Comparison of ENCODE assay signal across 8 mouse cellular contexts in the genomic region with DNA sequence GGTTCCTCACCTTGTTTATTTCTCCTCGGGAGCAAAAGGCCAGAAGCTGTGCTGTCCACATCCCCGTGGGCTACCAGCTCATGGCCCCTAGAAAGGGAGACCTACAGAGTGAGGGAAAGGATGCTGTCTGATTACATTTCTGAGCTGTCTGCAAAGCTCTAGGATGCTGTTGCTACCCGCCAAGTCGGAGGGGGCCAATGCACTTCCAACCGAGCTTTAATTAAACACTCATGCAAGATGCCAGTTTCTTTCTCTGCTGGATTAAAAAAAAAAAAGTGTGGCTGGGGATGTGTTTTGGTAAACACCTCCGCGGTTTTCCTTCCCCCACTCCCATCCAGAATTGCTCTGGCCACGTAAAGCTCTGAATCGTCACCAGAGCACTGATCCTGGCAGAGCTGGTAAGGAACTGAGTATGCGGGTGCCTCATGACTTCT. TPM values are rescaled to one million over a fixed set of nuclear protein-coding genes. Genes with fewer than 3 reads are reported as not detected.
DNase-seq lines count a peak whose midpoint lies in the region; ATAC-seq and TF ChIP-seq lines count a peak whose summit lies in the region.

No protein-coding gene starts in this region.

- peak overlapping the region; percentile 53 for H3K4me3 ChIP-seq in heart, postnatal 0 days (ENCODE audit: low read depth, low read length)
- no peak overlapping the region for H3K4me3 ChIP-seq in liver, embryonic 15.5 days (replicated peaks)
- peak overlapping the region; percentile 37 for H3K4me3 ChIP-seq in stomach, postnatal 0 days (ENCODE audit: low read depth, low read length)

- no peak for ATAC-seq in heart, postnatal 0 days (ENCODE audit: insufficient read depth, low read depth)
- ATAC-seq in liver, embryonic 15.5 days (ENCODE audit: insufficient read depth): no peak
- ATAC-seq in stomach, postnatal 0 days (ENCODE audit: low FRiP score, low TSS enrichment): no peak

- DNase-seq in heart, postnatal 0 days (ENCODE audit: low spot score): no peak
- no peak for DNase-seq in heart, adult 8-10 months (ENCODE audit: low spot score)
- peak; percentile 29 to 52 for DNase-seq in cerebellum, postnatal 10 days
- DNase-seq in frontal cortex, postnatal 25 days (ENCODE audit: low spot score in 2 of 2): peak; percentile 17 to 22
- DNase-seq in stomach, postnatal 0 days (ENCODE audit: low spot score): no peak
- no peak for DNase-seq in urinary bladder, adult 18-20 months (ENCODE audit: low spot score in 2 of 2)
- no peak for DNase-seq in ovary, postnatal 10 days (ENCODE audit: low spot score)

- WGBS in heart, postnatal 0 days: 3% methylated on average over 10 of the region's 10 CpGs
- WGBS in liver, embryonic 15.5 days (ENCODE audit: insufficient replicate concordance): 8% methylated on average over 10 of the region's 10 CpGs
- WGBS in stomach, postnatal 0 days: 6% methylated on average over 10 of the region's 10 CpGs

- no peak for TF ChIP-seq CTCF in heart, postnatal 0 days (IDR thresholded peaks at IDR 0.05; ENCODE audit: low read depth)
- TF ChIP-seq CTCF in stomach, postnatal 0 days (IDR thresholded peaks at IDR 0.05; ENCODE audit: low read depth): no peak

- H3K4me2 ChIP-seq in heart, postnatal 0 days (ENCODE audit: low read depth, low read length): peak overlapping the region; percentile 82
- peak overlapping the region; percentile 53; the same call in 1 of the 2 replicates for H3K4me2 ChIP-seq in liver, embryonic 15.5 days
- peak overlapping the region; percentile 67 for H3K4me2 ChIP-seq in stomach, postnatal 0 days (replicated peaks; ENCODE audit: low read depth)

- H3K27ac ChIP-seq in heart, postnatal 0 days (ENCODE audit: low read depth): no peak overlapping the region
- no peak overlapping the region for H3K27ac ChIP-seq in liver, embryonic 15.5 days (replicated peaks)
- H3K27ac ChIP-seq in stomach, postnatal 0 days (replicated peaks): no peak overlapping the region

- H3K9ac ChIP-seq in heart, postnatal 0 days (replicated peaks; ENCODE audit: low read depth, low read length): no peak overlapping the region
- no peak overlapping the region for H3K9ac ChIP-seq in liver, embryonic 15.5 days
- no peak overlapping the region; the same call in 1 of the 2 replicates for H3K9ac ChIP-seq in stomach, postnatal 0 days (ENCODE audit: low read length)

- H3K9me3 ChIP-seq in heart, postnatal 0 days (replicated peaks; ENCODE audit: control insufficient read depth, low read length): no peaks in the 10 kb centered on the region
- H3K9me3 ChIP-seq in liver, embryonic 15.5 days (replicated peaks): no peaks in the 10 kb centered on the region
- H3K9me3 ChIP-seq in stomach, postnatal 0 days (ENCODE audit: control insufficient read depth, low read length): no peaks in the 10 kb centered on the region

- no peaks in the 10 kb centered on the region; the same call in 1 of the 2 replicates for H3K27me3 ChIP-seq in heart, postnatal 0 days (ENCODE audit: control insufficient read depth, insufficient read depth, low read length)
- peaks cover 21% of the 10 kb centered on the region for H3K27me3 ChIP-seq in liver, embryonic 15.5 days
- H3K27me3 ChIP-seq in stomach, postnatal 0 days (ENCODE audit: control insufficient read depth, insufficient read depth, low read length): no peaks in the 10 kb centered on the region

- 0 out of 2 replicates have a peak, but pooled peaks cover 8% of the 10 kb centered on the region for H3K4me1 ChIP-seq in heart, postnatal 0 days (ENCODE audit: control insufficient read depth, insufficient read depth)
- H3K4me1 ChIP-seq in liver, embryonic 15.5 days (replicated peaks): no peaks in the 10 kb centered on the region
- H3K4me1 ChIP-seq in stomach, postnatal 0 days (replicated peaks; ENCODE audit: control insufficient read depth, insufficient read depth): 0 out of 2 replicates have a peak, but pooled peaks cover 2% of the 10 kb centered on the region

- no peak for TF ChIP-seq EP300 in heart, postnatal 0 days (IDR thresholded peaks at IDR 0.05; ENCODE audit: low read depth)
- TF ChIP-seq EP300 in stomach, postnatal 0 days (optimal IDR thresholded peaks at IDR 0.05): no peak

- no peaks in the 10 kb centered on the region for H3K36me3 ChIP-seq in heart, postnatal 0 days (replicated peaks; ENCODE audit: control insufficient read depth, insufficient read depth, low read length)
- no peaks in the 10 kb centered on the region for H3K36me3 ChIP-seq in liver, embryonic 15.5 days (replicated peaks)
- H3K36me3 ChIP-seq in stomach, postnatal 0 days (ENCODE audit: control insufficient read depth, insufficient read depth, low read length): no peaks in the 10 kb centered on the region

RNA-seq across cellular contexts. Expression of a gene that starts 0.8 kb away (rescaled TPM):
- total RNA-seq in heart, postnatal 0 days (2014; rRNA removed; ENCODE audit: low replicate concordance): 2.2 TPM in 1 of 2 replicates, not detected in the other
- 0.92 and 0.96 TPM in 2 replicates for polyA plus RNA-seq in heart, postnatal 0 days (2015; fragmentation: Nextera tagmentation; extraction: Ambion mirVana)
- total RNA-seq in heart, adult 8-10 months (2022): 1 to 10 TPM in 1 of 4 experiments, under 1 TPM in 3; 0.37 to 1.0 (median 0.52) TPM
- 0.07 TPM in 2 replicates for polyA plus RNA-seq in liver, embryonic 15.5 days (2015; fragmentation: Nextera tagmentation; extraction: Ambion mirVana)
- 0.79 and 0.85 TPM in 2 replicates for polyA plus RNA-seq in stomach, postnatal 0 days (2015; fragmentation: Nextera tagmentation; extraction: Ambion mirVana)

Comparison
In these comparisons a context has a peak if more than half of its experiments do, and no peak if none do; other contexts are left out.
1. DNase-seq: peak in cerebellum, postnatal 10 days (2 of 2) and frontal cortex, postnatal 25 days (2 of 2); none in heart, postnatal 0 days (single experiment), heart, adult 8-10 months (single experiment), stomach, postnatal 0 days (single experiment), urinary bladder, adult 18-20 months (0 of 2) and ovary, postnatal 10 days (single experiment).
2. Peak in every context shown above with its lines, with median percentiles within 50 percentile points of each other: H3K4me2 ChIP-seq.